Mouse (Mus musculus): ENCODE data around the gene Ccr7.

Gene Ccr7

DNA sequence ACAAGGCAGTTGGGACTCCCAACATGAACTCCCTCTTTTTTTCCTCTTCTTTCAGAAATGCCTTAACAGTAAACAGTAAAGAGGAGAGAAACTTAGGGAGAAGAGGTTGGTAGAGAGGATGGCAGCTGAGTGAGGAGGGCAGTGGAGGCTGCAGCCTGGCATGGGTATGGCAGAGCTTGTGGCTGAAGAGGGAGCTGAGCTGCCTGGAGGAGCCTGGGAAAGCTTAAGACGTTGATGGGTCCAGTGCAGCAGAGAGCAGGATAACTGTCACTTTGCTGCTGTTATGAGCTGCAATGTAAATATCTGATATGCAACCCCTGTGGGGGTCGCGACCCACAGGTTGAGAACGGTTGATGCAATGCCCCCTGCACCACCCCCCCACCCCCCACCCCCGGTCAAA is 42.2 kb downstream of the Ccr7 start:
- DNase-seq = no peak

DNA sequence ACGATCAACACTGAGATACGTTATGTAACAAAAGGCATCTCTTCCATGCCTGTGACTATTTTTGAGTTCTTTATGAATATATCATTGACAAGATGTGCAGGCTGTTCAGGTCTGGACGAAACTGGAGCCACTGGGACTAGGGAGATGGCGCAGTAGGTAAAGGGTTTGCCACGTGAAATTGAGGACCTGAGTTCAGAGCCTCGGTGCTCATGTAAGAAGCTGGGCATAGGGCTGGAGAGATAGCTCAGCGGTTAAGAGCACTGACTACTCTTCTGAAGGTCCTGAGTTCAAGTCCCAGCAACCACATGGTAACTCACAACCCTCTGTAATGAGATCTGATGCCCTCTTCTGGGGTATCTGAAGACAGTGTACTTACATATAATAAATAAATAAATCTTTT is 43.2 kb downstream of the Ccr7 start:
- no peak for DNase-seq

DNA sequence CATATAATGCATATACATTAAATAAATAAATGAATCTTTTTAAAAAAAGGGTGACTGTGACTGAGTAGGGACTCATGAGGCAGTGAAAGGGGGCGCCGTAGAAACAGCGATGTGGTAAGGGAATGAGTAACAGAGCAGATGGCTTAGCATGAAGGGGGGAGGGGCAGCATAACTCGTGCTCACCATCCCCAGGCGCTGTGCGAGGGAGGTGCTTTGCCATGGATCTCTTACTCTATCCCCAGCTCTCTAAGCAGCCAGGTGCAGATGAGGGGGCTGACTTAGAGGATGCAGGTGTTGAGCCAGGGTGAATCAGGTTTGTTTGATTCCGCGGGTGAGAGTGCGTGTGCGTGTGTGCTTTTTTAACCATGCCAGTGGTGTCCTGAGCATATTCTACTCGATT is 43.7 kb downstream of the Ccr7 start:
- DNase-seq = peak; percentile 84

DNA sequence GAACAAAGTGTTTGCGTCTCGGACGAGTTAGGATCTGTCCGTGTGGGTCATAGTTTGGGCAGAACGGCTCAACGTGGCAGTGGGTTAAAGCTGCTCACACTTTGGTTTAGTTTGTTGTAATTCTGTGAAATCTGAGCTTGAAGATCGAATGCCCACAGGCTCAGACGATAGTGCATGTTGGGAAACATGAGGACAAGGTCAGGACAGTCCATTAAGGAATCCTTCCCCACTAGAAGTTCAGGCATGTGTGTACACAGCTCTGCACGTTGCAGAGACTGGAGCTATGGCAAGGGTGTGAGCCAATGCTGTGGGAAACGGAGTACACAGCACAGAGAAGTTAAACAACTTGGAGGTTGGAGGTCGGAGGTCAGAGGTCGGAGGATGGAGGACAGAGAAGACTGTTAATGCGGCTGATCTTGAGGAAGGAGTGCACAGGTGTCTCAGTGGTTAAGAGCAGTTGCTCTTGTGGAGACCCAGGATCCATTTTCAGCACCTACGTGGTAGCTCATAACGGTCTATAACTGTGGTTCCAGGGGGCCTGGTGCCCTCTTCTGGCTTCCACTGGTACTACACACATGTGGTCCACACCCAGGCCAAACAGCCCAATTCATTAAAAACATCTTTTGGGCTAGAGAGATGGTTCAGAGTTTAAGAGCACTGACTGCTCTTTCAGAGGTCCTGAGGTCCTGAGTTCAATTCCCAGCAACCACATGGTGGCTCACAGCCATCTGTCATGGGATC is 44.3 kb downstream of the Ccr7 start:
- DNase-seq = no peak

DNA sequence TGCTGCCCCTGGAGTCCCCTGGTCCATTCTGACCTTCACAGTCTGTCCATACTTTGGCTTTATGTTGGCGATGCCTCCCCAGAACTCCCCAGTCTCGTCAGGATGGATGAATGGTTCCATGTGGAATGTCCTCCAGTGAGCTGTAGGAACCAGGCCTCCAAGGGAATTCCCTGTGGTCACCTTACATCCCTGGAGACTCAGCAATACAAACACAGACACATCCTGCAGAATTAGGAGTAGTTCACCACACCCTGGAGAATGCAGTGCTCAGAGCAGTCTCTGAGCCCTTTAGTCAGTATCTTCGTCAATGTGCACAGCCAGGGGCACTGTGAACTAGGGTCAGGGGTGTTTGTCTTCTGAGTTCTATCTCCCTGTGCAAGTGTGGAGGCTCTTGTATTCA is 46.6 kb downstream of the Ccr7 start:
- DNase-seq = no peak

DNA sequence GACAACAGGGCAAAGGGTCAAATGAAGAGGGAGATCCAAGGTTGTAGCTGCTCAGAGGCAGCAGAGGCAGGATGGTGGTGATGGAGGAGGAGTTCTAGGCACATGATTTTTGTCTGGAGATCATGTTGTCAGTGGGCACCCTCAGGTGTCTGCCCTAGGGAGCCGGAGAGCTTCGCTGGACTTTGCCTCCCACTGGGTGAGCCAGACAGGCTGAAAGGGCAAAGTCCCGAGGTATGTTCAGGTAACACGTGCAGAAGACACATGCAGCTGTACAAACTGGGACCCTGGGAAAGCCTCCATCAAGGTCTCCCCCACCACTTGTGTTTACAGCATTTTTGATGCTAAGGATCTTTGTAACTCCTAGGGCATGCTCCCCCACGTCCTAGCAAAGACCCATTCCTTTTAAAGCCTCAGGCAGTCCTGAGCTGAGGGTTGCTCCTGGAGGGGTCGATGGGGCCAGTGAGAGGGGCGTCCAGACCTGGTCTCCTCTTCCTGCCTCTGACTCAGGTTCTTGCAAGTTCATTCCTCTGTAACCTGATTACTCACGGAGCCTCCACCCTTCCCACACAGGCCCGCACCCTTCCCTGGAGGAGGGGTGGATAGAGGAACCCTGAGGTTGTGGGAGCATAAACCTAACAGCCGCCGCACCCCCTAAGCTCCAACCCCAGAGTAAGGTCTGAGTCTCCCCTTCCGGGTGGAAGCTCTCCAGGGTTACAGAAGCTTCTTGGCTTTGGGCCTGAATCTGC is 48.7 kb downstream of the Ccr7 start:
- DNase-seq = no peak

DNA sequence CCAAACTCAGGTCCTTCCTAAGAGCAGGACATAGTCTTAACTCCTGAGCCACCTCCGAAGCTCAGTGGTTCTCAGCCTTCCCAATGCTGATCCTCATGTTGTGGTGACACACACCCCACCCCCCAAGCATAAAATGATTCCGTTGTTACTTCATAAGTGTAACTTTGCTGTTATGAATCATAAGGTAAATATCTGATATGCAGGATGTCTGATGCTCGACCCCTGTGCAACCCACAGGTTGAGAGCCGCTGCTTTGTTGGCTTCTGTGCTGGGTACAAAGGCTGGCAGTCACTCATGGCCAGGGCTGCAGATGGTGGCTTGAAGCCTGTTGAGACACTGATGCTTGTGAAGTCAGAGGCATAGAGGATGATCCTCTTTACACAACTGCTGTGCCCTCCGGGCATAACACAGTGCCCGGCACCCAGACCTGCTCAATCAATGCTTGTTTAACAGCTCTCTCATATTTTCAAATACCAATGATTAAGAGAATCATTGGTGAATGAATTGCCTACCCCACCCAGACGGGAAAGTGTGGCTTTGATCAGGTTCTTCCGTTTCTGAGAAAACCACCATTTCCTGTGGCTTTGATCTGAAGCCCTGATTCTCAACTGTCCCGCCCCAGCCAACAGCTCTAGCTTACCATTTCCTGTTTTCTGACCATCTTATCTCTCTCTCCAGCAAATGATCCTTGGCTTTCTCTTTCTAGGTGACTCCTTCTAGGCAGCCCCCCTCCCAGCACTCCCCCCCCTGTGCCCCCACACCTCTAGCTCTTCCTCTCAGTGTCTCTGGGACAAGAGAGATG is 50.1 kb downstream of the Ccr7 start:
- no peak for DNase-seq

DNA sequence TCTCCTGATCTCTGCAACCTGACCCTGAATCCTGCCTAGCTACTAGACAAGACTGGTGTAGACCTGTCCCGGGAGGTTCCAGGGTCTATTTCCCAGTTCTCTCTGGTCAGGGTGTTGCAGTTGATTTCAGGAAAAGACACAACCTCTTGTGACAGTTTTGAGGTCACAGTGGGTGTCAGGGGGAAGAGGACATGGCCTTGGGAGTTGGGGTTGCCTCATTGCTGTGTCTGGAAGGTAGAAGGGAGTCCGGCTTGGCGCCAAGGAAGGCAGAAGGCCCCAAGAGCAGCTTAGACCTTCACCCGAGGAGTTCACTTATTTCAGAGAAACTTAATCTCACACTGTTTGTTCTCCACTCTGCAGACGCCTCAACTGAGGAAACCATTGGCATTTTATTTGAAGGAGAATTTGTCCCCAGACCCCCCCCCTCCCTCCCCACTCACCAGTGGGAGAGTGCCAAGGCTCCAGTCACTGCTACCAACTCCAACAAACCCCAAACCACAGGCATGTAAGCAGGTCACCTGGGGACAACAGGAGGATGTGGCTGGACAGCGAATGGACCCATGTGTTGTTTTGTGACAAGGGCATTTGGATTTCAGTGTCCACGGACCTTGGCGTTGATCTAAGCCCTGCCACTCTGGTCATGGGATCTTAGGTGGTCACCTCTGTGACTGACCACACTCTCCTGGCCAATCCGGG is 52.2 kb downstream of the Ccr7 start:
- DNase-seq = no peak

DNA sequence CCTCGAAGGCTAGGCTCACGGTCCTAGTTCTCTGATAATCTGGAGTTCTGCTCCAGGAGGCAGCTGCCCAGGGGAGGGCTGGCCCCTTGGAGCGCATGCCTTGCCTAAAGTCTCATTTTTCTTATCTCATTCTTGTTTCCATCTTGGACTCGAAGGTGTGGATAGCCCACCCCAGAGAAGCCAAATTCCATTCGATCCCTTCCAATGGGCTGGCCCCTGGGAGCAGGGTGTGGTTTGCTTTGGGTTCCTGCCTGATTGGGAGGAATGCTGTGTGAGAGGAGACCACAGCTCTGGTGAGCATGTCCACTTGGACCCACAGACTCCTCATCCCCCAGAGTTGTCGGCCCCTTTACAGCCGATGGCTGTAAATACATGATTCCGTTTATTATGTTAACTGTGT is 53.2 kb downstream of the Ccr7 start:
- DNase-seq = no peak

DNA sequence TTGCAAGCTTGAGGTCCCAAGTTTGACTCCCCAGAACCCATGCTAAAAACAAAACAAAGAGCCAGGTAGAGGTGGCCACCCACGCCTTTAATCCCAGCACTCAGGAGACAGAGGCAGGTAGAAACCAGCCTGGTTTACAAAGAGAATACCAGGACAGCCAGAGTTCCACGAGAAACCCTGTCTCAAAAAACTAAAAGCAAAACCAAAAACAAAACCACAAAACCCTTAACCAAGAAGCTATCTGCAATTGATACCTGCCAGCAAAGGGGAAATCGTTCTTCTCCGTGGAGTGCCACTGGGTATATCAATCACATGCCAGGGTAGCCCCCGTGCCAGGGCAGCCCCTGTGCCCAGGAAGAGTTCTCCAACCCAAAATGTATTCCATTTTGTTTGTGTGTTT is 54.7 kb downstream of the Ccr7 start:
- no peak for DNase-seq

DNA sequence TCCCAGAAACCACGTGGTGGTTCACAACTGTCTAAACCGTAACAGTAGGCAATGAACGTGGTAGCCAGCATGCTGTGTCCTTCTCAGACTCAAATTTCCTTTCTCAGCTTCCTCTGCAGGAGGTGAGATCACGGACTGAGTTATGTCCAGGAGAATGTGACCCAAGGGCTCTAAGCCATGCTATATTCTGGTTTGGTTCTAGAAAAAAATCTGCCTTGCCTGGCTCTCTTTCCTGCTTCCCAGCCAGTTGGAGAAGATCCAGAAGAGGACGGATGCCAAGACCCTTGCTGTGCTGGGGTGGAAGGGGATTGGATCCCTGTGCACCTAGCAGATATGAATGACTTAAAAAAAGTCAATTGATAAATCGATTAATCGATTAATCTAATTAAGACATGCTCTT is 55.4 kb downstream of the Ccr7 start:
- DNase-seq = no peak

DNA sequence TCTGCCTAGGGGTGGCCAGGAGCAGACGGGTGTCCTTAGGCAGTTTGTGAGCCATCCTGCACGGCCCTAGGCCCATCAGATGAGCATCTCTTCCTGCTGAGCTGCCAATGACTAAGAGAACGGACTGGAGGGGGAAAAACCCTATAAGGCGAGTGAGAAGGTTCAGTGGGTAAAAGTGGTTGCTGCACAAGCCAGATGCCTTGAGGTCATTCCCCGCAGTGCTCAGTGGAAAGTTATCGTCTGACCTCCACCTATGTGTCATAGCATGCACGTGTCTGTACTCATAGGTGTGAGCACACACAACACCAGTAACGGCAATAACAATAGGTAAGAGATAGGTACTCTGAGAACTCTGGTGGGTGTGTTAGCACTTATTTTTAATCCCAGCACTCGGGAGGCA is 56.0 kb downstream of the Ccr7 start:
- no peak for DNase-seq

DNA sequence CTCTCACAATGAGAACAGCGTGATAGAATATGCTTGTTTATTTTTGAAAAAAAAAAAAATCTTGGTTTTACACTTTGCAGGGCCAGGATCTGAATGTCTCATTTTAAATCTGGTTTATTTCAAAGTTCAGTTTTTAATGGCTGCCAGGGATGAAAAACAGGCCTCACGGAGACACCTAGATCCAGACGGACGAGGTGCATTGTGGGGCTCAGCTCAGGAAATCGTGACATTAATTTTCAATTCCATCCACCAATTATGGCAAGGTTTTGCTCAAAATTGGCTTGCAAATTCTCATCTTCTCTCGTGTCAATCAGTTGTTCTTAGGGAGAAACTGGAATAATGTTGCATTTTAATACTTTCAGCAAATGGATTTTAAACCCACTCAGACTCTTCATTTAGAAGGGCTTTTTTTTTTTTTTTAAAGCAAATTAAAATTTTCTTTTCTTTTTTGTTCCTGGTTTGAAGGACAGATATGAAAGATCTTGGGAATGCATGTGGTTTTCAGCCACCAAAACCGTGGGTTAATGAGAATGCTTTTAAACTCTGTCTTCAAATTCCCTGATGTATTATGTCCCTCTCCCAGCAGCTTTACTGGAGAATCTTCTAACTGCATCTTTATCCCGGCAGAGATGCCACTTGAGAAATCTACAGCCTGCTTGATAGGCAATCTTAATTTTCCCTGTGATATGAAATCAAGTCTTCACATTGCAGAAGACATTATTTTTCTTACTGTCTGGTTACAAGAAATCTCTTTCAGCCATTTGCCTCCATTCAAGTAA is 57.7 kb downstream of the Ccr7 start:
- DNase-seq = no peak

DNA sequence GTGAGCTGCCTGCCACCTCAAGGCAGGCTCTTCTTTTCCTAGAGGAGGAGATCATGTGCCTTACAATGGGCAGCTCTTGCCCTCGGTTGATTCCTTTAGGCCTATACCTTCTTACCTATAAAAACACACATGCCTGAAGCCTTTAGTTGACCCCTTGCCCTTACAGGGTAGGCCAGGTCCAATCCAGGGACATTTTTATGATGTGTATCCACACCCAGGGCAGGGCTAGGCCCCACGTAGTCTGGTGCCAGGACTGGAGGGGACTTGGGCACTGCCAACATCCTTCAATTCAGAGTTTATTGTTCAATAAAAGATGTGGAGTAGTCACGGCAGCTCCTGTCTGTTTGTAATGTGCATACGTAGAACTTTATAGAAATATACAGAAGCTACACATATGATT is 58.5 kb downstream of the Ccr7 start:
- DNase-seq = no peak

DNA sequence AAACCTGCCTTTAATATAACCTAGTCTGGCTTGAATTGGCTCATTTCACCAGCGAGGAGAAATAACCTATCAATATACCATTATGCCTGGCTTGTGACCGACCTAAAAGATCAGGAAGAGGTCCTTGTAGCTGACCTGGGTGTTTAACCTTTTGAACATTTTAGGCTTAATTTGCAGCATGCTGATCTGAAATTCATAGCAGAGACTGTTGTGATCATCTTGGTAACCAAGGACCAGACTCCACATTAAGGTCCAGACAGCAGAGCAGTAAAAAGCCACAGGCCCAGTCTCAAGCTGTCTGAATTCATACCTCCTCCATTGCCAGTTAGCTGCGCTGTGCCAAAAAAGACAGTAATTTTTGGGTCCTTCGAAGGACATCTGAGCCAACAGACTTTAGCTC is 59.1 kb downstream of the Ccr7 start:
- no peak for DNase-seq

DNA sequence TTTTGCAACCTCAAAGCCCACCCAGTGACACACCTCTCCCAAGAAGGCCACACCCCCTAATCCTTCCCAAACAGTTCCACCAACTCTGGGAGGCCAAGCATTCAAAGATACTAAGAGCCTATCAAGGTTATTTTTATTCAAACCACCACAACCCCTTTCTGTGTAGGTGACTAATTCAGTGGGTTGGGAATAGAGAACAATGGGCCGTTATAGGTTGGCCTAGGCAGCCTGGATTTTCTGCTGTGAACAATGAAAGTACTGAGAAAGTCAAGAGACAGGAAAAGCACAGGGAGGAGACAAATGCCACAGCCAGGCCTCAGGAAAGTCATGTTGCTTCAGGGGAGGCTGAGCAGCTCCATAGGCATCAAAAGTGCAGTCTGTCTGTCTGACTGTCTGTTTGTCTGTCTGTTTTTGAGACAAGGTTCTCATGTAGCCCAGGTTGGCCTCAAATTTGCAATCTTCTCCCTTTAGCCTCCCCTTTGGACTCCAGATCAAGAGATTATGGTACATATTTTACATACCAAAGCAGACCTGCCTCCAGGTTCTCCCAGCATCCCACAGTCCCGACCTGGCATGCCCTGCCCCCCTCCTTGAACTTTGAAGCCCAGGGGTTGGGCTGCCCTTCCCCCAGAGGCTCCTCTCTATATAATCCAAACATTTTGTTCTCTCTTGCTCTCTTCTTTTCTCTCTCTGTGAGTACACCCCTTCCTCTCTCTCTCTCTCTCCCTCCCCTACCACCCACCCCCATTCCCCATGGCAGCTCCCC is 59.8 kb downstream of the Ccr7 start:
- DNase-seq = no peak
